Mouse (Mus musculus) lung, embryonic 14.5 days (tissue): ENCODE data around the gene Gm37240. TPM values are rescaled to one million over a fixed set of nuclear protein-coding genes. Genes with fewer than 3 reads are reported as not detected.

ENCODE experiments used
- ATAC-seq: fragments of 200-750 bp; cut with Nextera tagmentation; 2 replicates; pipeline ENCODE4 v1.8.0; 2017; ENCODE audit warnings: mild to moderate bottlenecking, moderate TSS enrichment, moderate library complexity; ENCODE audit not compliant: insufficient read depth
- DNase-seq: peaks from one replicate; pipeline ENCODE4 v3.0.0-alpha.2; 2015
- H3K27ac ChIP-seq: fragments of 300-500 bp; sonication (generic); 2 replicates; pipeline ENCODE4 v1.5.1; 2014; ENCODE audit warnings: low read depth, mild to moderate bottlenecking, moderate library complexity
- H3K27me3 ChIP-seq: fragments of 300-500 bp; sonication (generic); 2 replicates; pipeline ENCODE4 v1.6.1; 2014; ENCODE audit warnings: low read length, control low read depth; ENCODE audit not compliant: insufficient read depth
- H3K36me3 ChIP-seq: fragments of 300-500 bp; sonication (generic); 2 replicates; pipeline ENCODE4 v1.6.1; 2014; ENCODE audit warnings: control low read depth; ENCODE audit not compliant: insufficient read depth
- H3K4me1 ChIP-seq: fragments of 300-500 bp; sonication (generic); 2 replicates; pipeline ENCODE4 v1.6.1; 2014; ENCODE audit warnings: antibody characterized with exemption, control low read depth; ENCODE audit not compliant: insufficient read depth
- H3K4me2 ChIP-seq: fragments of 300-500 bp; sonication (generic); 2 replicates; pipeline ENCODE4 v1.6.1; 2014; ENCODE audit warnings: mild to moderate bottlenecking
- H3K4me3 ChIP-seq: fragments of 300-500 bp; sonication (generic); 2 replicates; pipeline ENCODE4 v1.5.1; 2014; ENCODE audit warnings: low read depth, low read length
- H3K9ac ChIP-seq: fragments of 300-500 bp; sonication (generic); 2 replicates; pipeline ENCODE4 v1.6.1; 2014
- H3K9me3 ChIP-seq: fragments of 300-500 bp; sonication (generic); 2 replicates; pipeline ENCODE4 v1.6.1; 2016; ENCODE audit warnings: low read depth, low read length, control low read depth
- CTCF ChIP-seq: IDR thresholded peaks from 2 replicates; pipeline ENCODE4 v1.5.1; 2016; ENCODE audit warnings: antibody characterized with exemption, low read depth
- WGBS: fragments of 180-500 bp; shearing (Covaris S2); extraction: QIAGEN DNeasy Blood & Tissue Kit; methylation state at CpG from one replicate; pipeline ENCODE4 v1.1.7; 2014; 5-methylcytosine and 5-hydroxymethylcytosine counted together
- polyA plus RNA-seq: library from polyadenylated mRNA; unstranded; fragments of >200 nt; fragmentation: Nextera tagmentation; extraction: Ambion mirVana; gene quantifications from 2 replicates; pipeline ENCODE4 v1.2.1, GENCODE M21; 2014

Gene Gm37240
- polyA plus RNA-seq, 1 experiment from 2014 or later: 4.5 TPM

- Histone ChIP-seq H3K27me3 (no peaks in the 10 kb centered on the region), H3K9me3 (no peaks in the 10 kb centered on the region), H3K27ac (no peak overlapping the region), H3K36me3 (no peaks in the 10 kb centered on the region), H3K9ac (no peak overlapping the region), H3K4me2 (no peak overlapping the region), H3K4me1 (no peaks in the 10 kb centered on the region), H3K4me3 (no peak overlapping the region)
- DNase-seq (no peak), ATAC-seq (no peak)
- no peak for TF ChIP-seq CTCF
These were observed 1346.7 kb downstream of the Gm37240 start for GRCm38 (mm10) chr3:84540640-84541039.

GRCm38 (mm10) chr3:84536987-84537386 is 1350.3 kb downstream of the Gm37240 start:
- DNase-seq (no peak), ATAC-seq (no peak)
- 0 out of 2 replicates have a peak, but pooled peaks cover 11% of the 10 kb centered on the region for H3K36me3 ChIP-seq
- H3K9me3 ChIP-seq: no peaks in the 10 kb centered on the region
- no peak overlapping the region for H3K9ac ChIP-seq
- no peak for TF ChIP-seq CTCF
- 65% methylated on average over 6 of the region's 6 CpGs for WGBS
- H3K4me3 ChIP-seq: no peak overlapping the region
- no peaks in the 10 kb centered on the region for H3K4me1 ChIP-seq
- H3K27ac ChIP-seq: no peak overlapping the region
- no peaks in the 10 kb centered on the region for H3K27me3 ChIP-seq
- no peak overlapping the region for H3K4me2 ChIP-seq

- DNase-seq: no peak
- TF ChIP-seq CTCF: no peak
- H3K9me3 ChIP-seq: no peaks in the 10 kb centered on the region
- H3K9ac ChIP-seq: no peak overlapping the region
- H3K4me3 ChIP-seq: no peak overlapping the region
- H3K27me3 ChIP-seq: no peaks in the 10 kb centered on the region
- H3K4me1 ChIP-seq: no peaks in the 10 kb centered on the region
- ATAC-seq: no peak
- WGBS: 62% methylated on average over 5 of the region's 5 CpGs
- no peak overlapping the region for H3K27ac ChIP-seq
- no peak overlapping the region for H3K4me2 ChIP-seq
- H3K36me3 ChIP-seq: 0 out of 2 replicates have a peak, but pooled peaks cover 11% of the 10 kb centered on the region
These were observed 1354.1 kb downstream of the Gm37240 start for GRCm38 (mm10) chr3:84533227-84533626.

- no peak overlapping the region for H3K4me2 ChIP-seq
- no peaks in the 10 kb centered on the region for H3K4me1 ChIP-seq
- TF ChIP-seq CTCF: no peak
- no peaks in the 10 kb centered on the region for H3K9me3 ChIP-seq
- WGBS: 79% methylated on average over 2 of the region's 2 CpGs
- DNase-seq (no peak), ATAC-seq (no peak)
- H3K36me3 ChIP-seq: peaks cover 22% of the 10 kb centered on the region; the same call in 1 of the 2 replicates
- H3K4me3 ChIP-seq: no peak overlapping the region
- H3K27ac ChIP-seq: no peak overlapping the region
- H3K27me3 ChIP-seq: no peaks in the 10 kb centered on the region
- H3K9ac ChIP-seq: no peak overlapping the region
These were observed 1358.3 kb downstream of the Gm37240 start for GRCm38 (mm10) chr3:84529021-84529420.

GRCm38 (mm10) chr3:84524952-84525351 is 1362.4 kb downstream of the Gm37240 start:
- Histone ChIP-seq H3K9ac (no peak overlapping the region), H3K4me2 (no peak overlapping the region), H3K36me3 (peaks cover 15% of the 10 kb centered on the region; the same call in 1 of the 2 replicates), H3K4me1 (no peaks in the 10 kb centered on the region), H3K4me3 (no peak overlapping the region), H3K27me3 (no peaks in the 10 kb centered on the region), H3K27ac (no peak overlapping the region), H3K9me3 (no peaks in the 10 kb centered on the region)
- 67% methylated on average over 1 of the region's 1 CpGs for WGBS
- ATAC-seq (no peak), DNase-seq (no peak)
- no peak for TF ChIP-seq CTCF

- 58% methylated on average over 3 of the region's 3 CpGs for WGBS
These were observed 1371.2 kb downstream of the Gm37240 start for GRCm38 (mm10) chr3:84516163-84516562.

GRCm38 (mm10) chr3:84512774-84513515 is 1374.4 kb downstream of the Gm37240 start:
- Histone ChIP-seq H3K4me2 (no peak overlapping the region), H3K27me3 (no peaks in the 10 kb centered on the region), H3K9me3 (no peaks in the 10 kb centered on the region), H3K27ac (no peak overlapping the region), H3K36me3 (peaks cover 10% of the 10 kb centered on the region; the same call in 1 of the 2 replicates), H3K4me3 (no peak overlapping the region), H3K9ac (no peak overlapping the region), H3K4me1 (no peaks in the 10 kb centered on the region)
- ATAC-seq: no peak
- no peak for TF ChIP-seq CTCF
- DNase-seq: no peak
- 69% methylated on average over 6 of the region's 6 CpGs for WGBS

More at GRCm38 (mm10) chr3:84516163-84516562, 1371.2 kb downstream of the Gm37240 start:
- peaks cover 12% of the 10 kb centered on the region for H3K36me3 ChIP-seq
- no peaks in the 10 kb centered on the region for H3K9me3 ChIP-seq
- H3K9ac ChIP-seq: no peak overlapping the region
- ATAC-seq (peak; percentile 70; the same call in 1 of the 2 replicates), DNase-seq (peak; percentile 57)
- H3K4me3 ChIP-seq: no peak overlapping the region
- no peak for TF ChIP-seq CTCF
- H3K27ac ChIP-seq: no peak overlapping the region
- H3K4me1 ChIP-seq: no peaks in the 10 kb centered on the region
- H3K4me2 ChIP-seq: no peak overlapping the region
- H3K27me3 ChIP-seq: no peaks in the 10 kb centered on the region
